Mouse (Mus musculus) urinary bladder, postnatal 36 days (tissue): ENCODE measurements around the gene Gipc1.

Experiments
- DNase-seq, 2 experiments: peaks; one replicate each; pipeline ENCODE4 v3.0.0; 2022; ENCODE audit warnings: low spot score in 2 of 2, mixed read lengths in 1 of 2

Gene Gipc1

DNA sequence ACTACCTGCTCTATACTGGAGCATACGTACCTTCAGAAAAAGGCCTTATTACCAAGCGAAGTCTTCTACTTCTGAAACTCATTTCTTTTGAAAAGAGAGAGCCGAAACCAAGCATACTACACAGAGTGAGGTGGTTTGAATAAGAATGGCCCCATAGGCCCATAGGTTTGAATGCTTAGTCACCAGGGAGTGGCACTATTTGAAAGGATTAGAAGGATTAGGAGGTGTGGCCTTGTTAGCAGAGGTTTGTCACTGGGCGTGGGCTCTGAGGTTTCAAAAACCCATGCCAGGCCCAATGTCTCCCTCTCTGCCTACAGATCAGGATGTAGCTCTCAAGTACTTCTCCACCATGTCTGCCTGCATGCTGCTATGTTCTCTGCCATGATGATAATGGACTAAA is 4.4 kb upstream of the Gipc1 start:
- no peak for DNase-seq

DNA sequence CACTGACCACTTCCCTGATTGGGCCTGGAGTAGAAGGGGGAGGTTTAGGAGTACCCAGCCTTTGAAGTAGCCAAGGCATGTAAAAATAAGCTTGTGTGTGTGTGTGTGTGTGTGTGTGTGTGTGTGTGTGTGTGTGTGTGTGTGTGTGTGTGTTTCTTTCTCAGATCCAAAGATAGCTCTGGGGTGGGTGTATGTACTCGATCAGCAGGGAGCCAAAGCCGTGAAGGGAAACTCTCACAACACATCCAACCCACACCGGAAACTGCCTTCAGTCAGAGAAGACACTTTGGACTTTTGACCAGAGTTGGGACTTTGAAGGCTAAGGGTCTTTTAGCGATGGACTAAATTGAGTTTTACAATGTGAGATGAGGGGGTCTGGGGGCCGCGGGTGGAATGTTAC is 2.8 kb upstream of the Gipc1 start:
- DNase-seq = no peak

DNA sequence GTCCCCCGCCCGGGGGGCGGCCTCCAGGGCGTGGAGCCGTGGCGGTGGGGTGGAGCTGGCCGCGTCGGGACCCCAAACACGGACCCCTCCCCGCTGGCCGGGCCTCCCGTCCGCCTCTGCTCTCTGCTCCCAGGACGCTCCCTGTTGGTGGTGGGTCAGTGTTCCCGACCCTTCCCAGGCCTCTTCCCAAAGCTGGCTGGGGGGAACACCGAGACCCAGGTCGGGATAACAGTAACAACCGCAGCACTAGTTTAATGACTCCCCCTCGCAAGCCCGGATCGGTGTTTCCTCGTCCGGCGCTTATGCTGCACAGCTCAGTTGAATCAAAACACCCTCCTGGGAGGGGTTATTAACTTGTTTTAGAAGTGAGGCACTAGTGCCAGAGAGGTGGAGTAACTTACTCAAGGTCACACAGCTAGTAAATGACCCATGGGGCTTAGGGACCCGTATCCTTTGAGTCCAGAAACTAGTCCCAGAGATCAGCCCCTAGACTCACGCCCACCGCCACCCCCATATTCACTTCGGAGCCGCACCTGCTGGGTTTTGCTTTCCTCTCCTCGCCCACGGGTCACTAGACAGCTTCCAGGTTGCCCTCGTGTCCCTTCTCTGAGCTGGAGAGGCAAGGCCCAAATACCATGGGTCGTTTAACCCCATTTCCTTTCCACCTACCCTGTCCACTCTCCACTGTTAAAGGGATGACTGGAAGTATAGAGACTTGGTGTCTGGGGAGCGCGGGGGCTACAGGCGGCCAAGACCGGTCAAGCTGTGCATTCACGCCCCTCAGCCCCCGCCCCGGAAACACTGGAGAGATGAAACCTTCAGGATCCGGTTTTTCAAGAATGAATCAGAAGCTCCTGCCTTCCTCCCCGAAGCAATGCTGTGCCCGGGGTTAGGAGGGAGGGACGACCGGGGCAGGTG is 526 bp downstream of the Gipc1 start:
- DNase-seq = peak; percentile 53 to 70

DNA sequence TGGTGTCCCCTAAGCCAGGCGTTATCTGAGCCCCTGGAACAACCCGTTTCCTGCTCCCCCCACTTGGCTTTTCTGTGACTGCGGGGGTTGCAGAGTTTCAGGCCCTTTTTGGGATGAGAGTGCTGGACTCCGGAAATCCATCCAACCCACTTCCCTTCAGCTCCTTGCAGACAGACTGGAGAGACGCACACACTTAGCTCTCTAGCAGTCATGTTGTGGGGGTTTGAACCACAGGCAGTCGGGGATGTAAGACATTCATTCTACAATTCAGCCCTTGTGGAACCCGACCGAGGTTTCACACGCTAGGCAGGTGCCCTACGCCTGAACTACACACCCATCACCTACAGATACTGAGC is 1.2 kb downstream of the Gipc1 start:
- DNase-seq = no peak

DNA sequence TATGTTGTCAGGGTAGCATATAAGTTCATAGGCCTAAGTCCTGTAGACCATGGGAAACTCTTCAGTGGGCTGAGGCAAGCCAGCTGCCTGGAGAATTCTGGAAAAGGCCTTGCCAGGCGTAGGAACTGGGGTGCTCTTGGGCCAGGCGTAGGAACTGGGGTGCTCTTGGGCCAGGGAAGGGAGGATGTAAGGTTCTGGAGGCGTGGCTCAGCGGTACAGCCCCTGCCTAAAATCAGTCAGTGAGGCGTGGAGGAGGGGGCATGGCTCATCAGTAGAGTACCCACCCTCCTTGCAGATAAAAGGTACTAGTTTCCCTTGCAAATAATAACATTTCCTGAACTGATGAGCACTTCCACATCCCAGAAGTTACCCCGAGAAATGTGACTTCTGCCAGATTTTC is 2.2 kb downstream of the Gipc1 start:
- no peak for DNase-seq

DNA sequence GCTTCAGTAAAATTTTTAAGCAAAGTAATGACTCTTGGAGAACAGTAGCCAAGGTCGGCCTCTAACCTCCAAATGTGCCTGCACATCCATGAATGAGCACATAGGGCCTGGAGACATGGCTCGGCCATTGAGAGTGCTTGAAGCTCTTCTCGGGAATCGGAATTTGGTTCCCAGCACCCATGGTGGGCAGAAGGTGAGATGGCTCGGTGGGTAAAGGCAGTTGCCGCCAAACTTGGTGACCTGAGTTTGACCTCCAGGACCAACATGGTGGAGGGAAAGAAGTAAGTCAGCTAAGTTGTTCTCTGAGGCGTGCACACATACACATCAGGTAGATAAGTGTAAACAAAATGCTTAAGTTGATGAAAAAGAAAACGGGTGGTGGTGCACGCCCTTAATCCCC is 3.6 kb downstream of the Gipc1 start:
- DNase-seq = no peak

DNA sequence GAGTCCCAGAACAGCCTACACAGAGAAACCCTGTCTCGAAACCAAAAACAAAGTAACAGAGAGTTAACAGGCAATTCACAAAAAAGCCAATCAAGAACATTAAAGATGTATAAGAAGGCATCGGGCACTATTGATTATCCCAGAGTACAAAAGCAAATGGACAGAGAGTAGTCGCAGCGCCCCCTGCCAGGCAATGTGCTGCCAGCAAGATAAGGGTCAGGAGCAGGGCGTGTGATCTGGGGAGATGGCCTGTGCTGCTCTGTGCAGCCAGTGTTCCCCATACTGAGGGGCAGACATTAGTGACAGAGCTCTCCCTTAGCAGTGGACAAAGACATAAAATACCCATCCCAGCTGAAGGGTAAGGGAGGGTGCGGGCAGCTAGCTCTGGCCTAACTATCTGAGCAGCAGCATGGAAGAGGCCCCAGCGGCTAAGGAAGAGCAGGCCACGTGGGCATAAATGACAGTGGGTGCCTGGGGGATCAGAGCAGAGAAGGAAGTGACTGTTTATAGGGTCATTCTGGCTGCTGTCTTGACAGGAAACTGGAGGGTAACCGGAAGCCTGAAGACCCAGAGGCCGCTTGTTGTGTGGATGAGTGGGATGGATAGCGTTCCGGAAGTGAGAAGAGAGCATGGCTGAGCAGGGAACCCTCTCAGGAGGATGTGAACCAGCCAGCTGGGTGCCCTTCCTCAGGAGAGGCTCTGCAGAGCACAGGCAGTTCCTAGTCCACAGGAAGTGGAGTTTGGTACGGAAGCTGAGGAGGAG is 4.2 kb downstream of the Gipc1 start:
- no peak for DNase-seq

DNA sequence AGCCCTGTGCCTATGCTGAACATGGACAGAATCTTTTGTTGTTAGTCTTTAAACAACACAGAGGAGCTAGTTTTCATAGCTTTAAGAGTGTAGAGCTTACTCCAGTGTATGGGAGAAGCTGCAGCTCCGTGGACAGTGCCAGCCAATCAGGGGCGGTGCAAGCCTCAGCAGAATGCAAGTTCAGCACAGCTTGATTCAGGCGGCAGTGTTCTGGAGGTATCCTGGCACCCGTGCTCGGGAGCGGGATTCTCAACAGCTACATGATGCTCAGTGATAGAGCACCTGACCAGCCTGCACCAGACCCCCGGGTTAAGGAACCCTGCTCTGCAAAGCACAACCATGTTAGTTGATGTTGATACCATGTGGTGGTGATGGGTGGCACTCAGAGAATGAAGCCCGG is 8.1 kb downstream of the Gipc1 start:
- DNase-seq = no peak

DNA sequence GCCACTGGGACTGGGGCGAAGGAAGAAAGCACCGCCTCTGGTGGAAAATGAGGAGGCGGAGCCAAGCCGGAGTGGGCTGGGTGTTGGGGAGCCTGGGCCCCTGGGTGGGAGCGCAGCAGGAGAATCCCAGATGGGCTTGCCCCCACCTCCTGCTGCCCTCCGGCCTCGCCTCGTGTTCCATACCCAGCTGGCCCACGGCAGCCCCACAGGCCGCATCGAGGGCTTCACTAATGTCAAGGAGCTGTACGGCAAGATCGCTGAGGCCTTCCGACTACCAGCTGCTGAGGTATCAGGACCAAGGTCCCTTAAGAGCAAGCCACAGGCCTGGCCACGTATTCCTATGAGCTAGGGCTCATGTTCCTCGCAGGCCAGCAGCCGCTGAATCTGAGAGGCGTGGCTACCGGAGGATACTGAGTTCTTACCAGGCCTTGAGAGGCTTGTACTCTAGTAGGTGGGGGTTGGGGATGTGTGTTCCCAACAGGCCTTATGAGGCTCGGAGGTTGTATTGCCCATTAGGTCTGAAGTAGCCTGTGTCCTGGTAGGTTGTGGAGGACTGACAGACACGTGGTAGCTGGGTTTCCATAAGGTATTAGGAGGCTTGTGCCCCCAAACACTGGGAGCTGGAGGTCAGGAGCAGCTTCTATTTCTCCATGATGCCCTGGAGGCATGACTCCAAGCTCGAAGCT is 8.7 kb downstream of the Gipc1 start:
- DNase-seq = no peak

DNA sequence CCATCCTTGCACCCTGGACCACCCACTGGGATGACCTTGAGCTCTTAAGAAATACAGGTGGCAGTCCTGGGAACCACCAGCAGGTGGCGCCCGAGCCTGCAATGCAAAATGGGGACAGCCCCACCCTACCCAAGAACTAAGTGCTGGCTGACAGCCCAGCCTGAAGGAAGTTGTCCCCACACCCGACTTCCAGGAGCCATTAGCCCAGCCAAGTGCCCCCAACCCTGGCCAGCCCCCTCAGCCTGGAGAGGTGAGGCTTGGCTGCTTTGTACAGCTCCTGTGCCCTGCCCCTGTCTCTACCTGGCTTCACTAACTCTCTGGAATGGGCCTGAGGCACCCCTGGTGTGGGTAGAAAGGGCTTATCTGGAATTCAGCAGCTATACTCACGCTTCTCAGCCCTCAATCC is 9.9 kb downstream of the Gipc1 start:
- DNase-seq = peak; percentile 83 to 90

DNA sequence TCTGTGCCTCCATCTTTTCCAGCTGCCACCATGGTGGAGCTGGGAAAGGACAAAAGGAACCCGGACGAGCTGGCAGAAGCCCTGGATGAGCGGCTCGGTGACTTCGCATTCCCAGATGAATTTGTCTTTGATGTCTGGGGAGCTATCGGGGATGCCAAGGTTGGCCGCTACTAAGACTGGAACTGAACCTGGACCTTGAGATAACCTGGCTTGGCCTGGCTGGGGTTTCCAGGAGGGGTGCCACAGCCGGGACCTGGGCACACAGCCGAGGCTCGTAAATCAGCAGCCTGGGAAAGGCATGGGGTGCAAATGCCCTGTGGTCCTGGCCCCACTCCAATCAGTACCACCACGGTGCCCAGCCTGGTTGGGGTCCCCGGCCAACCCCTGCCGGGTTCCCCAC is 11.6 kb downstream of the Gipc1 start:
- DNase-seq = no peak

DNA sequence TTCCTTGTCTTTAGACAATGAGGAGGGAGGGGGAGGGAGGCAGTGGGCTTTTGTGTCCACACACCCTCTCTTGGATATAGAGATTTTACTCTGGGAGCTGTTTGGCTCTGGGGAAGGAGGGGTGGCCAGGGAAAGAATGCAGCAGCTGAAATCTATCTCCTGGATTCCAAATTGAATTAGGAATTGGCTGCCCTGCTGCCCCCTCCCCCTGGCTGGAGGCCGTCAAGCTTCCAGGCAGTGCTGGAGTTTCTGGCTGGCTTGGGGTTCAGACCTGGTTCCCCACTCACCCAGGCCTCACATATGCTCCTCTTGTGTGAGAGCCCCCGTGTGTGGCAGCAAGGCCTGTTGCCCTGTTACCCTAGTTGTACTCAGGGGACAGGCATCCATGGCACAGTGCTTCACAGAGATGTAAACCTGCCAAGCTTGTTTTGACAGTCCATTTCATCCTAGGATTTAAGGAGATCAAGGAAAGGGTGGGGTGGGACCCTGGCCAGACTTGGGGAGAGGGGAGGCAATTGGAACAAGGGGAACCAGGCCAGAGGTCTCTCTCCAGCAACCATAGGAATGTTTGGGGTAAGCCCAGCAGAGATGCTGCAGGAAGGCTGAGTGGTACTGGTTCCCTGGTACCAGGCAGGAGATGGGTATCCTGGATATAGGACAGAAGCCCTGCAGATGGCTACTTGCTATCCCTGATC is 12.6 kb downstream of the Gipc1 start:
- DNase-seq = no peak

DNA sequence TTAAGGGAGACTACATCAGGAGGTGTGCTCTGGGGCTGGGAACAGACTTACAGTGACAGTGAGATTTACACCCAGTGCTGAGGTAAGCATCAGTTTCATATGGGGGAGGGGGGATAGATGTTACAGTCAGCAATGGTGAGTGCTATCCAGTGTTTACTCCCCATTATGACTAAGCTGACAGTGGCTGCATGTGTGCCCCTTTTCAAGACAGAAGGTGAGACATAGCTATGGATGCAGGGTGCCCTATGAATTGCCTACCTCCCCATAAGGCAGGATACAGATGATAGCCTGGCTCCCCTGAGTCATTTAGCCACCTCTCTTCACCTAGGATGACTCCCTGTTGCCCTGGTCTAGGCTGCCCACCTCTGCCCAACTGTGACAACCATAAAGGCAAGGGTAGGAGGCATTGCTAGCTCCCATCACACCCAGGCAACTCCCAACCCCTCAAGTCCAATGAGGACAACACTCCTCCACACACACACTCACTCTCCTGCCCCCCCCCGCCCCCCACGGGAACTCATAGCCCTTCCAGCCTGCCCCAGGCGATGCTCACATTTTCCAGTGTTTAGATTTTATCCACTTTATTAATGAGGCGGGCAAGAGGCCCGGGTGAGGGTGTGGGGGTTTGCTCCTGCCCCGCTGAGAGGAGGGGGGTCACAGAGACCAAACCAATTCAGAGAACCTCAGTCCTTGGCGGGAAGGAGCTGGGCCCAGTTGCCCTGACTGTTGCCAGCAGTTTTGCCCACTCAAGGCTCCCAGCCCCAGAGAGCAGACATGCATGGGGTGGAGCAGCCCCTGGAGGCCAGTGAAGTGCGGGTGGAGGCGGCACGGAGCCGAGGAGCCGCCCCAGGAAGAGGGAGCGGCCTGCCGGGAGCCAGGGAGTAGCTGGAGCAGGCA is 13.7 kb downstream of the Gipc1 start, which contains the start of gene Ptger1:
Ptger1 (plus strand) TSS at position 710 of the 897 bp plus-strand sequence.
- peak; percentile 50 to 71 for DNase-seq

DNA sequence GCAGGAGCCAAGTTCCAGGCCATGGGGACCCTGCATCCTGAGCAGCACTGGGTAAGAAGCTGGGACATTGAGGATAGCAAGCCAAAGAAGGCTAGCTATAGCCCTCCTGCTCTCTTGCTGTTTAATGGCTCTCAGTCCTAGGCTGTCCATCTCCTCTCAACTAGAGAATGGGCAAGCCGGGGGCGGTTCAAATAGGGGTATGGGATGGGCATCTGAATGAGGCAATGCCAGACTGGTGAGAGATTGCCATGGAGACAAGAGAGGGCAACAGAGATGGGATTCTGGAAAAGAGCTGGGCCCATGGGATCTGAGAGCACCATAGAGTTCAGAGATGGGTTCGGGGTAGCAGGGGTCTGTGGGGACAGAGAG is 14.4 kb downstream of the Gipc1 start:
- no peak for DNase-seq

DNA sequence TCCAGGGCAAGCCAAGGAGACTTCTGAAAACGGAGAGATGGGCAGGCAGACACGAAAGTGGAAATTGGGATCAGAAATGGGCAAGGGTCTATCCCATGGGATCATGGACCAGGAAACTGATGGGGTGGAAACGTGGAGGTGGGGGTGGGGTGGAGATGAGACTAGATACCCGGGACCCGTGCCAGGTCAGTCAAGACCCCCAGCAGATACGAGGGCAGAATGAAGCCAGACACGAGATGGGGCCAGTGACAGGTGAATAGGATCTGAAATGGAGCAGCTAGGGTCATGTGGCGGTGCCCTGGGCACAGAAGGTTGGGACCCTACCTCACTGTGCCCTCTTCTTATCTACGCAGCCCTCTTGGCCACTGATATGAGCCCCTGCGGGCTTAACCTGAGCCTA is 15.0 kb downstream of the Gipc1 start:
- DNase-seq = no peak

DNA sequence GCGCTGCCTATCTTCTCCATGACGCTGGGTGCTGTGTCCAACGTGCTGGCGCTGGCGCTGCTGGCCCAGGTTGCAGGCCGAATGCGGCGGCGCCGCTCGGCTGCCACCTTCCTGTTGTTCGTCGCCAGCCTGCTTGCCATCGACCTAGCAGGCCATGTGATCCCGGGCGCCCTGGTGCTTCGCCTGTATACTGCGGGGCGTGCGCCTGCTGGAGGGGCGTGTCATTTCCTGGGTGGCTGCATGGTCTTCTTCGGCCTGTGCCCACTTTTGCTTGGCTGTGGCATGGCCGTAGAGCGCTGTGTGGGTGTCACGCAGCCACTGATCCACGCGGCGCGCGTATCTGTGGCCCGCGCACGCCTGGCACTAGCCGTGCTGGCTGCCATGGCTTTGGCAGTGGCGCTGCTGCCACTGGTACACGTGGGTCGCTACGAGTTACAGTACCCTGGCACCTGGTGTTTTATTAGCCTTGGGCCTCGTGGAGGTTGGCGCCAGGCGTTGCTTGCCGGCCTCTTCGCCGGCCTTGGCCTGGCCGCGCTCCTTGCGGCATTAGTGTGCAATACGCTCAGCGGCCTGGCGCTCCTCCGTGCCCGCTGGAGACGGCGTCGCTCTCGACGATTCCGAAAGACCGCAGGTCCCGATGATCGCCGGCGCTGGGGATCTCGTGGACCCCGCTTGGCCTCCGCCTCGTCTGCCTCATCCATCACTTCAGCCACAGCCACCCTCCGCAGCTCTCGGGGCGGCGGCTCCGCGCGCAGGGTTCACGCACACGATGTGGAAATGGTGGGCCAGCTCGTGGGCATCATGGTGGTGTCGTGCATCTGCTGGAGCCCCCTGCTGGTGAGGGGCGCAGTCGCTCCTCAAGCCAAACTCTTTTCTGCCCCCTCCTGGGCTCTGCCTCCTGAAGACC is 15.8 kb downstream of the Gipc1 start:
- DNase-seq = peak in 1 of 2 experiments; percentile 27

DNA sequence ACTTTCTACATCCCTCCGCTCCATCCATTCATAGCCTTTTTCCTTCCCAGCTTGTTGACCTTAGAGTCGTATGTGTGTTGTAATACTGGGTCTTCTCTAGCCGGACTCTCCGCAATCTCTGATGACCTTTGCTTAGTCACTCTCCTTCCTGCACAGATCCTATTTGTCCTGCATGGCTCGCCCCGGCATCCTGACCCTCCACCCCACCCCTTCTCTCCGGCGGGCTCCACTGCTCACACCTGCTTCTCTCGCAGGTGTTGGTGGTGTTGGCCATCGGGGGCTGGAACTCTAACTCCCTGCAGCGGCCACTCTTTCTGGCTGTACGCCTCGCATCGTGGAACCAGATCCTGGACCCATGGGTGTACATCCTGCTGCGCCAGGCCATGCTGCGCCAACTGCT is 16.5 kb downstream of the Gipc1 start:
- no peak for DNase-seq

DNA sequence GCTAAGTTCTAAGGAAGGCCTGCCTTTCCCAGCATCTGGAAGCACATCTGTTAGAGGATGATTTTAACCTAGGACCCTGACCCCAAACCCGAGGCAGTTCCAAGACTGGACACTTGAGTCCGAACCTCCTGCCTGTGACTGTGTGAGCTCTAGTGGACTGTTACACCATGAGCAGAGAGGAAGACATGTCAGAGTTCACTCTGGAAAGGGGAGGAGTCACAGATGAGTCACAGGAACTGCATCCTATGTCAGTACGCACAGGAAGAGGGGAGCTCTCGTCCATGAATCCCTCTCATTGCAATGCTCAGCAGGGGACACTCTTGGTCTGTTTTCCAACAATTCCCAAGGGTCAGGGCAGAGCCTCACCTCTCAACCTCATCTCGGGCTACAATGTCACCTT is 20.5 kb downstream of the Gipc1 start:
- no peak for DNase-seq

DNA sequence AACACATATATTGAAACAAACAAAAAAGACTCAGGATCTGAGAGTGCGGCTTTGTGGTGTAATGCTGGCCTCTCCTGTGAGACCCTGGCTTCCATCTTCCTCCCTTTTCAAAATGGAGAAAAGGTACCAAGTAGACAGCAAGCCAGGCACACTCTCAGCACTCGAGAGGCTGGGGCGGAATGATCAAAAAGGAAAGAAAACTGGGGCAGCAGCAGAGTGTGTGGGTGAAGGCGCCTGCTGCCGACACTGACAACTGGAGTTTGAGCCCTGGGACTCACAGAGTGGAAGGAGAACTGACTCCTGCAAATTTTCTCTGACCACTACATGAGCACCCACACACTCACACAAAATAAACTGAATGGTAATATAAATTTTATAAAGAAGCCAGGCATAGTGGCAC is 22.0 kb downstream of the Gipc1 start:
- DNase-seq = no peak

DNA sequence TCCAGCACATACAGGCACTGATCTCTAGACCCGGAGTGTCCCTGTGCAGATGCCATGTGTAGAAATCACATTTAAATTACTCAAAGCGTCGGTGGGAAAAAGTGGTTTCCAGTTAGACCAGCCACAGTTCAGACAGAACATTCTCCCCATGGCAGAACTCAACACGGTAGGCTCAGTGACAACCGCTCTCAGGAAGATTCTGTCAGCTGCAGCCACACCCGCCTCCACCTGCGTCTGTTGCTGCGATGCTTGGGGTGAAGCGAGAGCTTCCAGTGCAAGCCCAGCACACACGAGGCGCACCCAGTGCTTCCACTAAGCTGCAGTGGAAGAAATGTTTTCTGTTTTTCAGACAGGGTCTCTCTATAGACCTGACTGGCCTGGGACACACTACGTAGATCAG is 27.4 kb downstream of the Gipc1 start:
- DNase-seq = no peak
